Mouse (Mus musculus) heart, adult 2 months (tissue): ENCODE data around the gene Ptpro.

ENCODE experiments used
- CTCF ChIP-seq: fragments of 200-600 bp; IDR thresholded peaks from 2 replicates; pipeline ENCODE4 v1.8.1; 2022; ENCODE audit warnings: antibody characterized with exemption, mild to moderate bottlenecking, moderate library complexity
- POLR2A ChIP-seq: fragments of 200-500 bp; IDR thresholded peaks from 2 replicates; pipeline ENCODE4 v1.6.1; 2011; ENCODE audit warnings: mild to moderate bottlenecking, low read depth, low read length, control low read depth; ENCODE audit not compliant: insufficient read depth

DNA sequence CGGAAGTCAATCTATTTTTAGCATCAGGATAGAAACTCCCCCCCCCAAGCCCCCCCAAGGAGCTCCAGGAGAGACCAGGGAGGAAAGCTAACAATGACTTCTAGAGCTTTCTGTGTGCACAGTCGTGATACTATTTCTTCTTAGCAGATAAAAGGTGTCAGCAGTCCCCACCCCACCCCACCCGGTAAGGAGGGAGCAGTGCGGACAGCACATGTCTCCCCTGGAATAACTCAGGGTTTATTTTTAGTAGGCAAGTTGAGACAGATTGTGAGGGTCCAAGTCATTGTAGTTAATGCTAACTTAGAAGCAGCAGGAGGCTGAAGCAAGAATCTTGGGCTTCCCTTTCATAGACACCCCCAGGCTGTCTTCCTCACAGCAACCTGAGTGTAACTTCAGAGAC lies 63.1 kb downstream of the Ptpro start:
- no peak for TF ChIP-seq CTCF
- TF ChIP-seq POLR2A, result no peak
